Comparison of ENCODE assay signal across 8 mouse cellular contexts in genomic region chr3:82725546-82725945, GRCm38 (mm10).
DNase-seq lines count a peak whose midpoint lies in the region; ATAC-seq lines count a peak whose summit lies in the region.

No protein-coding gene starts in this region.

- H3K4me3 ChIP-seq in liver, embryonic 11.5 days (ENCODE audit: low read depth, low read length) = no peak overlapping the region

- no peaks in the 10 kb centered on the region for H3K9me3 ChIP-seq in liver, embryonic 11.5 days (ENCODE audit: control insufficient read depth, low read length)

- no peak overlapping the region for H3K9ac ChIP-seq in liver, embryonic 11.5 days (ENCODE audit: low read depth, low read length)

- intact Hi-C loops in heart, postnatal 36 days (cut with DNase I) = loop anchor here (2.0 to 10.0 kb wide), 2 partner anchors 361 to 731 kb away; no protein-coding TSS in a partner anchor

- 22% methylated on average over 3 of the region's 3 CpGs for WGBS in liver, embryonic 11.5 days

- no peaks in the 10 kb centered on the region for H3K36me3 ChIP-seq in liver, embryonic 11.5 days (ENCODE audit: control insufficient read depth, insufficient read depth, low read length)

- H3K27ac ChIP-seq in liver, embryonic 11.5 days (ENCODE audit: low read depth, low read length) = no peak overlapping the region

- no peak overlapping the region for H3K4me2 ChIP-seq in liver, embryonic 11.5 days

- no peaks in the 10 kb centered on the region for H3K4me1 ChIP-seq in liver, embryonic 11.5 days (replicated peaks; ENCODE audit: control insufficient read depth, insufficient read depth, low read length)

- DNase-seq in layer of hippocampus, adult 18-20 months (ENCODE audit: low spot score in 2 of 2) = peak; percentile 9 to 59
- no peak for DNase-seq in layer of hippocampus, adult 9-10 months (ENCODE audit: low spot score)
- peak; percentile 70 to 92 for DNase-seq in adrenal gland, adult (ENCODE audit: inconsistent age in 2 of 2, low spot score in 1 of 2)
- peak; percentile 24 to 56 for DNase-seq in heart, postnatal 36 days
- DNase-seq in liver, embryonic 11.5 days (ENCODE audit: low spot score) = peak; percentile 36
- DNase-seq in retina, adult 2 months (ENCODE audit: low read depth, low spot score) = peak; percentile 16

- ATAC-seq in common myeloid progenitor, adult 5-6 weeks (replicated peaks; ENCODE audit: low read depth, poor library complexity, severe bottlenecking) = peak; percentile 92
- 0 out of 2 replicates have a peak, but pooled peaks have one; percentile 34 for ATAC-seq in liver, embryonic 11.5 days (replicated peaks; ENCODE audit: low FRiP score)
- no peak for ATAC-seq in activated CD4-positive, CD25-positive, alpha-beta regulatory T cell, adult 4 months

- no peaks in the 10 kb centered on the region for H3K27me3 ChIP-seq in liver, embryonic 11.5 days (replicated peaks; ENCODE audit: control insufficient read depth, insufficient read depth, low read length)
